Mouse (Mus musculus) liver, postnatal 0 days (tissue): ENCODE measurements around the gene Ablim1.

Experiments used
- CTCF ChIP-seq: sonication (generic); IDR thresholded peaks from 2 replicates; pipeline ENCODE4 v1.5.1; 2016; ENCODE audit warnings: antibody characterized with exemption, low read depth
- EP300 ChIP-seq: IDR thresholded peaks from 2 replicates; pipeline ENCODE4 v1.6.1; 2016; ENCODE audit warnings: antibody characterized with exemption, low read depth, mild to moderate bottlenecking

GRCm38 (mm10) chr19:57241363-57242192 is 73.1 kb downstream of the Ablim1 start:
- TF ChIP-seq CTCF (no peak), EP300 (no peak)
